Mouse (Mus musculus) embryonic facial prominence, embryonic 10.5 days (tissue): Measurements from ENCODE around the gene Ankrd34b. TPM values are rescaled to one million over a fixed set of nuclear protein-coding genes. Genes with fewer than 3 reads are reported as not detected.

Experiments used
- DNase-seq: peaks from one replicate; pipeline ENCODE4 v3.0.0-alpha.2; 2017; ENCODE audit warnings: low spot score
- H3K27ac ChIP-seq: fragments of 300-500 bp; sonication (generic); replicated peaks from 2 replicates; pipeline ENCODE4 v1.5.1; 2016; ENCODE audit warnings: mild to moderate bottlenecking
- H3K27me3 ChIP-seq: fragments of 300-500 bp; sonication (generic); replicated peaks from 2 replicates; pipeline ENCODE4 v1.6.1; 2016; ENCODE audit warnings: low read depth, mild to moderate bottlenecking; ENCODE audit not compliant: poor library complexity, severe bottlenecking
- H3K36me3 ChIP-seq: fragments of 300-500 bp; sonication (generic); replicated peaks from 2 replicates; pipeline ENCODE4 v1.6.1; 2016; ENCODE audit warnings: mild to moderate bottlenecking, moderate library complexity
- H3K4me1 ChIP-seq: fragments of 300-500 bp; sonication (generic); 2 replicates; pipeline ENCODE4 v1.6.1; 2016
- H3K4me3 ChIP-seq: fragments of 300-500 bp; sonication (generic); 2 replicates; pipeline ENCODE4 v1.5.1; 2016; ENCODE audit warnings: mild to moderate bottlenecking, moderate library complexity
- H3K9me3 ChIP-seq: fragments of 300-500 bp; sonication (generic); 2 replicates; pipeline ENCODE4 v1.6.1; 2016; ENCODE audit warnings: mild to moderate bottlenecking
- WGBS: fragments of 180-500 bp; shearing (Covaris S2); methylation state at CpG from one replicate; pipeline ENCODE4 v1.1.7; 2016; 5-methylcytosine and 5-hydroxymethylcytosine counted together
- polyA plus RNA-seq: library from polyadenylated mRNA; unstranded; fragments of >200 nt; fragmentation: Nextera tagmentation; extraction: Ambion mirVana; gene quantifications from 2 replicates; pipeline ENCODE4 v1.2.1, GENCODE M21; 2016

Ankrd34b gene
- 0.06 TPM in 1 of 2 replicates, not detected in the other for polyA plus RNA-seq

DNA sequence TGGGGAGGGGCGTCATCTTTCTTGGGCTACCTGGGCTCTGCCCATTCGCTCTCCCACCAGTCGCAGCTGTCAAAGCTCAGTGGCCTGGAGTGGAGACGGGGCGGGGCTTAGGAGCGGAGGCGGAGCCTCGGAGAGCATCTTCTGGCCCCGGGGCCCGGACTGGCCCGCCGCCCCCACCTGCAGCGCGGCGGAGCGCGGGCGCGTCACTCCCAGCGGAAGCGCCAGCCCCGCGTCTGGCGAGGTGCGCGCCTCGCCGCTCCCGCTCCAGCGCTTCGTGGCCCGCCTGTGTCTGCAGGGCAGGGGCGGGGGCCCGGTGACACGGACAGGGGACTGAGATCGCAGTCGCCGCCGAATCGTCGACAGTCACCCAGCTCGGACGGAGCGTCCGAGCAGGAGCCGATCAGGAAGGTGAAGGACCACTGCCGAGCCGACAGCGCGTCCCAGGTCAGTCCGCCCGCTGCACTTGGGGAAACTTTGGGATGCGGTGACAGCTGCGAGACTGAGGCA lies at the start of gene Ankrd34b:
TSS of gene Ankrd34b (plus strand) at position 139 of the 507 bp plus-strand sequence.
- H3K27me3 ChIP-seq, result peaks cover 76% of the 10 kb centered on the region
- H3K27ac ChIP-seq, result no peak within 1 kb of the TSS; the same call in 1 of the 2 replicates
- peak; percentile 74 for DNase-seq
- WGBS, result under 1% methylated on average over 54 of the region's 54 CpGs
- peaks cover 17% of the 10 kb centered on the region for H3K4me1 ChIP-seq
- H3K9me3 ChIP-seq, result no peaks in the 10 kb centered on the region
- peak within 1 kb of the TSS; percentile 75 for H3K4me3 ChIP-seq
- no peaks in the 10 kb centered on the region for H3K36me3 ChIP-seq

DNA sequence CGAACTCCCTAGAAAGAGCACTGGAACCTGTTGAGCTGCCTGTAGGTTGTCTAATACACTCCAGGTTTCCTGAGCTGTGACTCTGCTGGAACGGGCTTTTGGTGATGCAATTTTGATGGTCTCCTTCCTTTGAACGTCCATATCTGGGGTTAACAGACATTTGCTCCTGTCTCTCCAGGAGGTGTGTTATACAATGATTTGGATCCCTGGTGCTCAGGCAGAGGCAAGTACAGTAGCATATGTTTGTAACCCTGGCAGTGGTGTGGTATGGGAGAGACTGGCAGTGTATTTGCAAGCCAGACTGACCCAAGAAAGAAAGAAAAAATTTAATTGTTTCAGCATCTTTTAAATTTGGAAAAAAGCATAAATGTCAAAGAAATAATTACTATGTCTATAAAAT lies 38.3 kb upstream of the Ankrd34b start:
- Histone ChIP-seq H3K9me3 (no peaks in the 10 kb centered on the region), H3K27ac (no peak overlapping the region), H3K36me3 (peaks cover 51% of the 10 kb centered on the region), H3K4me3 (no peak overlapping the region), H3K27me3 (no peaks in the 10 kb centered on the region), H3K4me1 (no peaks in the 10 kb centered on the region)
- 84% methylated on average over 3 of the region's 3 CpGs for WGBS
- DNase-seq, result no peak

DNA sequence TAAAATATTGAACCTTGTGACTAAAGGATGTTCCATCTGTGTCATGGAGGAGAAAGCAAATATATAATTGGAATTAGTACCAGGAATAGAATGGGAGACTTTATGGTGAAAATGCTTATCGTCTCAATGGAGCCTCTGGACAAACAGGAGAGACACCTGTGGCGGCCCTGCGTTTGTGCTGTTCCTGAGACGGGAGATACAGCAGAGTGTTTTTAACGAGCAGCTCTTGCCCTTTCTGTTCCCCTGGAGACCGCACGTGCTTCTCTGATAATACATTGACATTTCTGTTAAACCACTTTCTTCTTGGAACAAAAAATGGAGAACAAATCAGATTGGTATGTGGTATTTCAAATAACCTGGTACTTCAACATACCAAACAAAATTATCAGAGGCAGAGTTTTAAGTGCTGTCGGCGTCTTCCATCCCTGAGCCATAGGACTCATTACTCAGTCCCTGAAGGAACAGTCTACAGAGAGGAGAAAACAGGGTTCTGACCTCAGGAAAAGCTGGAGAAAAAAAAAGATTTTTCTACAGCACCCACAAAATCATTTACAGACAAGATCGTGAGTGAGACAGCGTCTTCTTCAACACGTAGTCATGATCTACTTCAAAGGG lies 32.5 kb upstream of the Ankrd34b start:
- Histone ChIP-seq H3K36me3 (0 out of 2 replicates have a peak, but pooled peaks cover 3% of the 10 kb centered on the region), H3K4me3 (no peak overlapping the region), H3K4me1 (no peaks in the 10 kb centered on the region), H3K9me3 (no peaks in the 10 kb centered on the region), H3K27ac (no peak overlapping the region), H3K27me3 (no peaks in the 10 kb centered on the region)
- DNase-seq, result no peak
- WGBS, result 81% methylated on average over 12 of the region's 12 CpGs

DNA sequence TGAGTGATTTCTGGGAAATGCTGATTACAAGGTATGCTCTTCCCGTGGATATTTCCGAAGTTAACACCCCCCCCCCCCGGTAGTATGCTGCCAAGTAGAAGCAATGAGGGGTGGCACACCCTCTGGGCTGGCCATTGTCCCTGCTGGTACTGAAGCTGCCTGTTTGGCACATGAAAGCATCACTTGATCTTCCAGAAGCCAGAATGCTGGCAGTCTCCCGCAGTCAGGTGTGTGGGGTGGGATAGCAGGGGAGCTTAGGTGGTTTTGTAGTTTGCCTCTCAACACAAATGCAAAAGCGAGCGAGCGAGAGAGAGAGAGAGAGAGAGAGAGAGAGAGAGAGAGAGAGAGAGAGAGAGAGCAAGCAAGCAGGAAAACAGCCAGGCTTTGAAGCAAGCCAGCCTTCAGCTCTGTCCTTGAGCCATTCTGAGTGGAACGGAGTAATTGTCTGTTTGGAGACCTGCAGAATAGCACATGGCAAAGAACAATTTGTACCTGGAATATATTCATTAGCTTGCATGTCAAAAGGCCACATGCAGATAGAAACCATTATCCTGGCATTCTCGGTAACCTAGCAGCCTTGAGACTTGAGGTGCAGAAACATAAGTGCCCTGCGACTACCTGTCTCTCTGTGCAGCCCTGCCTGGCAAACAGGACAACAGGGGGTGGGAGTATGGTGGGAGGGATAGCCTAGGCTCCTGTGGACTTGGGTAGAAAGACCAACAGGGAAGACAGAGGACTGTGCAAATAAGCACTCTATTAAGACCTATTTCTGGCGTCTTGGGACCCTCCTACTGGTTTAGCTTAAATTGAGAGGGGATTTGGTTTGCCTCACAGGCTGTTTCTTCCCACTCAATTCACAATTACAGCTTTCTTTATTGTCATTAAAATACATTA lies 27.0 kb upstream of the Ankrd34b start:
- Histone ChIP-seq H3K27ac (no peak overlapping the region), H3K36me3 (no peaks in the 10 kb centered on the region), H3K27me3 (no peaks in the 10 kb centered on the region), H3K4me1 (no peaks in the 10 kb centered on the region), H3K4me3 (no peak overlapping the region), H3K9me3 (no peaks in the 10 kb centered on the region)
- no peak for DNase-seq
- WGBS, result 77% methylated on average over 11 of the region's 11 CpGs

DNA sequence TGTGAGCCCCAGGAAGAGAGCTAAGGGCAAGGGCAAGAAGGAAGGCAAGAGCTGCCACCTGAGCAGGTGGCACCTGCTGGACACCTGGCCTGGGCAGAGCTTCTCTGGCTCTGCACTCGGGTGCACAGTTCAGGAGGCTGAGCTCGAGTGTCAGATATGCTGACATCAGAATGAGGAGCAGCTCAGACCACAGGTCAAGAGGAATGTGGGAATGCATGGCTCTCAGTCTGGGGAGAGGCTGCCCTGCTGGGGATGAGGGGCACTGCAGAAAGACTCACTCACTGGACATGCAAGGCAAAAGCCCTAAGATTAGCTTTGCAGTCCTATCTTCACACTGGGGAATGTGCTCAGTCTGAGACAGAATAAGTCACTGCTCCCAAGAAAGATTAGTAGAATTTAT lies 23.6 kb upstream of the Ankrd34b start:
- Histone ChIP-seq H3K4me3 (no peak overlapping the region), H3K36me3 (no peaks in the 10 kb centered on the region), H3K4me1 (no peaks in the 10 kb centered on the region), H3K27me3 (no peaks in the 10 kb centered on the region), H3K9me3 (no peaks in the 10 kb centered on the region), H3K27ac (no peak overlapping the region)
- 56% methylated on average over 2 of the region's 2 CpGs for WGBS
- no peak for DNase-seq

DNA sequence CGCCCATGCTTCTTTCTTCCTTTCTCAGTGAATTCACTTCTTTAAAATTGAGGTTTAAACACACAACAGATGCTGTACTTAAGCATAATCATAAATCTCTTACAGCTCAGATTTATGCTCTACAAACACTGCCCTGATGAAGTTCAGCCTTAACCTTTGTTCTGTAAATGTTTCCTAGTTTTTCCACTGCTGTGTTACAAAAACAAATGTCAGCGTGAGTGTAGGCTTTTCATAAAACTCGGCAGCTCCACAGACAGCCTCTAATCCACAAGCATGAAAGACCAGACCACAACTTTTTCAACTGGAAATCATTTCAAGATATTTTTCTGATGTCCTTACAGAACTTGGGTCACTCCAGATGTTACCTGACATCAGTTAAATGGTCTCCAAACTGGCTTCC lies 22.2 kb upstream of the Ankrd34b start:
- WGBS, result 84% methylated on average over 3 of the region's 3 CpGs
- Histone ChIP-seq H3K4me1 (no peaks in the 10 kb centered on the region), H3K27ac (no peak overlapping the region), H3K9me3 (no peaks in the 10 kb centered on the region), H3K4me3 (no peak overlapping the region), H3K27me3 (no peaks in the 10 kb centered on the region), H3K36me3 (no peaks in the 10 kb centered on the region)
- DNase-seq, result no peak

DNA sequence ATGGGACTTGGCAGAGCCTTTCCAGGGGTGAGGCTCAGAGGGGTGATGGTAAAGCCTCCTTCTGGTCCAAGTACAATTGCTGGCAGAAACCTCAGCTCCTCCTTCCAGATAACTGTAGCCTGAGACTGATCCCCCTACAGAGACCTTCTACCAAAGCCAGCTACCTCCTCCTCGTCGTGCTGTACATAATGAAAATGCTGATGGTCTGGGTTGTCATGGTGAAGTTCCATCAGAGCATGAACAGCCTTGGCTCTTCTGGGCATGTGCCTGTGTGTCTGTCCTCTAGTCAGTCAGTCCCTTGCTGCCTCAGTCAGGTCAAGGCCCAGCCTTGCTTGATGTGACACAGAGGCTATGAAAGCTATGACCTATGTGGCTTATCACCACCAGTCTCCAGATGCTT lies 15.2 kb upstream of the Ankrd34b start:
- DNase-seq, result no peak
- no peaks in the 10 kb centered on the region for H3K9me3 ChIP-seq
- no peak overlapping the region for H3K4me3 ChIP-seq
- no peaks in the 10 kb centered on the region for H3K27me3 ChIP-seq
- H3K27ac ChIP-seq, result no peak overlapping the region
- WGBS, result 75% methylated on average over 2 of the region's 2 CpGs
- no peaks in the 10 kb centered on the region for H3K4me1 ChIP-seq
- H3K36me3 ChIP-seq, result no peaks in the 10 kb centered on the region

DNA sequence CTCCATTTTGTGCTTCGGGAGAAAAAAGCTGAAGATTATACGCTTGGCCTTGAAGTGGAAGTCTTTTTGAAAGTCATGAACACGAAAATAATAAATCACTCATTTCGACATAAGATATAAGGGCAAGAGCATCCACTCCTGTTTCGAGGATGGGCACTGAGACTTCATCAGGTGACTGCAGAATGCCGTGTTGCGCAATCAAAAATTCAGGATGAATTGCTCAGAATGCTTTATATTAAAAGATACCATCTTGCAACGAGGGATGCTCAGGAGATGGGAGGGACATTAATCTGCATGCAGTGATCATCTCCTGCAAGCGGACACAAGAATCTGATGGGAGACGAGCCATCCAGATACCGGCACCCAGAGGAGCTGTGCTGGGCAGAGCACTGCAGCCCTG lies 6.1 kb upstream of the Ankrd34b start:
- H3K4me3 ChIP-seq, result no peak overlapping the region
- no peaks in the 10 kb centered on the region for H3K9me3 ChIP-seq
- H3K36me3 ChIP-seq, result no peaks in the 10 kb centered on the region
- 93% methylated on average over 11 of the region's 11 CpGs for WGBS
- peaks cover 26% of the 10 kb centered on the region for H3K27me3 ChIP-seq
- H3K27ac ChIP-seq, result no peak overlapping the region
- no peaks in the 10 kb centered on the region for H3K4me1 ChIP-seq
- no peak for DNase-seq

DNA sequence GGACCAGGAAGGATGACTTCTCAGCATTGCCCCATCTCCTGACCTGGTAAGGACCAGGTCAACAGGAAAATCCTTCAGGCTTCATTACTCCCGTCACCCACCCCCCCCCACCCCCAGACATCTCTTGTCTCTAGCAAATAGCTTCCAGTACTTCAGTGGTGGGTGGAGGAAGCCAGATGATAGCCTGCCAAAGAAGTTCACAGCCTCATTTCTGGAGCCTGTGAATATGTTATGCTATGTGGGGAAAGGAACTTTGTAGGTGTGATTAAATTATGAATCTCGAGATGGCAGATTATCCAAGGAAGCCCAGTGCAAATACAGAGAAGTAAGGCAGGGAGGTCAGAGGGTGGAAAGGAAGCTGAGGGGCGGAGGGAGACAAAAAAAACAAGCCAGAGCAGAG lies 2.0 kb upstream of the Ankrd34b start:
- no peak overlapping the region for H3K4me3 ChIP-seq
- no peaks in the 10 kb centered on the region for H3K36me3 ChIP-seq
- peaks cover 17% of the 10 kb centered on the region for H3K4me1 ChIP-seq
- no peaks in the 10 kb centered on the region for H3K9me3 ChIP-seq
- WGBS, result 48% methylated on average over 3 of the region's 3 CpGs
- H3K27ac ChIP-seq, result no peak overlapping the region
- DNase-seq, result no peak
- H3K27me3 ChIP-seq, result peaks cover 67% of the 10 kb centered on the region

DNA sequence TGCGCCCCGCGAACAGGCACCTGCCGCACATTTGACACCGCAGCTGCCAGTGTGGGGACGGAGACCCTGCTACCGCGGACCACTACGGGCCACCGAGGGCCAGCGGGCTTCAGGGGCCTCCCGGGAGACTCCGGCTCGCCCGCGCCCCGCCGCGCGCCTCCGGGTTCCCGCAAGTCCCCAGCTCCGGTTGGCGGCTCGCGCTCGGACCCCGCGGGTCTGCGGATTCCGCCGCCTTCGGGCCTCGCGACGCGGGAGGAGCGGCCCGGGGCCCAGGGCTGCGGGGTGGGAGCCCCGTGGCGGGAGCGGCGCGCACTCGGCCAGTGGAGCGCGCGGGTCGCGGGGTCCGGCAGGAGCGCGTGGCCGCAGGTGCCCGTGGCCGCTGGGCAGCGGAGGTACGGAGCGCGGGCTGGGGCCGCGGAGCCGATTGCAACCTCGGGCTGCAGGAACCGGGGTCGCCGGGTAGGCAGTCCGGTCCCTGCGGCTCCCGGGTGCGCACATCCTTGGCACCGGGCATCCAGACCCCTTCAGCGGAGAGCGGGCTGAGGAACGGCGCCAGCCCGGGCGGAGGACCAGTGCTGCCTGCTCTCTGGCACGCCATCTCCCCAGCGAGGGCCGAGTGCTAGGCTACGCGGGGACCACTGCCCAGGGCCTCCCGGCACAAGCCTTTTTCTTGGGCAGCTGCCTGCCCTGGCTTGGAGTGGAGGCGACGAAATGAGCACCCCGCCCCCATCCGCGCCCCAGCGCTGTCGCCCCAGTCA lies 777 bp downstream of the Ankrd34b start:
- no peaks in the 10 kb centered on the region for H3K36me3 ChIP-seq
- peaks cover 76% of the 10 kb centered on the region for H3K27me3 ChIP-seq
- peaks cover 17% of the 10 kb centered on the region for H3K4me1 ChIP-seq
- WGBS, result under 1% methylated on average over 92 of the region's 92 CpGs
- H3K9me3 ChIP-seq, result no peaks in the 10 kb centered on the region
- peak; percentile 57 for DNase-seq
- peak overlapping the region; percentile 75 for H3K4me3 ChIP-seq
- H3K27ac ChIP-seq, result no peak overlapping the region

DNA sequence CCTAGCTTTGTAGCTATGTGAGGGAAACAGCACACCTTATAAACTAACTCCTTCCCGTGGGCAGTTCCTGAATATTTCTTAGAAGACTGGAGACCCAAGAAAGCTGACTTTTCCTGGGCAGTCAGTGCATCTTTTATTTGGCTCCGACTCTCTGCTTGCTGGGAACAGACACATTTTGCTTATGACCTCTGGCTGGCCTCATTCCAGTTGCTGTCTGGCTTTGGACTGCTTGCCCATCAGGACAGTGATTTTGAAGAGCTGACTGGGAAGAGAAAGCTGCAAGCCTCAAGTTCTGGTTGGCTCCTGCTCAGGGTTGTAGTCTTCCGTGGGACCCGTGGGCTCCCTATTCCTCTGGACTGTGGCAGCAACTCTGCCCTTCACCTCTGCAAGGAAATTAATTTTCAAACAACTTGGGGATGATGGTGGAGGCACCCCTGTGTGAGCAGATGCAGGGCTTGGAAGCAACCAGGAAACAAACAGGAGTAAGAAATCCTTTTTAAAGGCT lies 1.7 kb downstream of the Ankrd34b start:
- 43% methylated on average over 4 of the region's 4 CpGs for WGBS
- H3K36me3 ChIP-seq, result no peaks in the 10 kb centered on the region
- H3K4me1 ChIP-seq, result peaks cover 17% of the 10 kb centered on the region
- H3K27ac ChIP-seq, result no peak overlapping the region
- H3K4me3 ChIP-seq, result peak overlapping the region; percentile 75; the same call in 1 of the 2 replicates
- DNase-seq, result no peak
- H3K9me3 ChIP-seq, result no peaks in the 10 kb centered on the region
- peaks cover 76% of the 10 kb centered on the region for H3K27me3 ChIP-seq

DNA sequence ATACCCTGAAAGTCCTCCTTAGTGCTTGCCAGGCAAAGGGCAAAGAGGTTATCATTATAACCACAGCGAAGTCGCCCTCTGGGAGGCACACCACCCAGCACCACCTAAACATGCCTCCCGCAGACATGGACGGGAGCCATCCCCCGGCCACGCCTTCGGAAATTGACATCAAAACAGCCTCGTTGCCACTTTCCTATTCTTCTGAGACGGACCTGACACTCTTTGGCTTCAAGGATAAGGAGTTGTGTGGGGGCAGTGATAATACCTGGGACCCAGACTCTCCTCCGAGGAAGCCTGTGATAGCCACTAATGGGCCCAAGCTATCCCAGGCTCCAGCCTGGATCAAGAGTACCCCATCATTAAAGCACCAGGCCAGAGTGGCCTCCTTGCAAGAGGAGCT lies 13.0 kb downstream of the Ankrd34b start:
- WGBS, result 94% methylated on average over 10 of the region's 10 CpGs
- H3K4me1 ChIP-seq, result no peaks in the 10 kb centered on the region
- no peak overlapping the region for H3K4me3 ChIP-seq
- no peak overlapping the region for H3K27ac ChIP-seq
- no peak for DNase-seq
- H3K9me3 ChIP-seq, result no peaks in the 10 kb centered on the region
- H3K27me3 ChIP-seq, result no peaks in the 10 kb centered on the region
- H3K36me3 ChIP-seq, result no peaks in the 10 kb centered on the region
